Mouse (Mus musculus) testis, adult 2 months (tissue): Measurements from ENCODE around the gene Cdt1.

Source experiments
- CTCF ChIP-seq: fragments of 200-500 bp; IDR thresholded peaks from 2 replicates; pipeline ENCODE4 v1.5.1; 2012; ENCODE audit warnings: low read depth, mild to moderate bottlenecking, inconsistent platforms, low read length, moderate library complexity; ENCODE audit not compliant: control insufficient read depth, insufficient read depth, insufficient replicate concordance
- POLR2A ChIP-seq: fragments of 200-500 bp; IDR thresholded peaks from 2 replicates; pipeline ENCODE4 v1.6.1; 2012; ENCODE audit warnings: low read depth, mild to moderate bottlenecking, inconsistent platforms, low read length, moderate library complexity; ENCODE audit not compliant: control insufficient read depth

- no peak for TF ChIP-seq POLR2A
- TF ChIP-seq CTCF = no peak
These were observed 9.3 kb downstream of the Cdt1 start for GRCm38 (mm10) chr8:122577116-122577515.
